Mouse (Mus musculus) bone marrow, adult 2 months (tissue): ENCODE data around the gene Ablim1.

Experiments
- CTCF ChIP-seq: fragments of 200-500 bp; IDR thresholded peaks from 2 replicates; pipeline ENCODE4 v1.5.1; 2011; ENCODE audit warnings: low read length, control low read depth; ENCODE audit not compliant: control insufficient read depth, insufficient read depth
- POLR2A ChIP-seq: fragments of 200-500 bp; IDR thresholded peaks from 2 replicates; pipeline ENCODE4 v1.6.1; 2011; ENCODE audit warnings: low read depth, mild to moderate bottlenecking, control low read depth, low read length, borderline replicate concordance; ENCODE audit not compliant: control insufficient read depth

DNA sequence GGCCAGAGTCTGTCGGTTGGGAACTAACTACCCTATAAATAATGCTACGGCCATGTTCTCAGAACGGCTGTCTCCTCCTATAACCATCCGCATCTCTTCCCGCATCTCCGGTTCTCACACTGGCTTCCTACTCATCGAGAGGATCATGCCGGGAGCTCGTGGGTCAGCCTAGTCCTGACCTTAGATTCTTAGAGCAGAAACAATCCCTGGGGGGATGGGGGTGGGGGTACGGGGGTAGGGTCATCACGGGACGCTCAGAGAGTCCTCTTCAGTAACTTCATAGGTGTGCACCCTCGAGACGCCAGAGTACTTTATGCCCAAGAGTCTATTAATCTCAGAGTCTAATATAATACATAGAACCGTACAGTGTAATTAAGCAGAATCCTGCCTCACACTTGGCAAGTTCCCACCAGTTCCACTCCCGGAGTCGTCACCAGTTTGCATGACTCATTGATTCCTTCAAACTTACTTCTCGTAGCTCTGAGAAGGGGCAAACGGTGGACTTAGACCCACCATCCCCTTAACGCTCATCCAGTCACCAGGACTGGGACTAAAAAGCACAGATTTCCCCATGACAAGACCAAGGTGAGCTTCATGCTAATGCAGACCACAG lies 156.9 kb downstream of the Ablim1 start:
- TF ChIP-seq CTCF (no peak), POLR2A (no peak)
